26 mouse cellular contexts compared by ENCODE assay signal in genomic region chr12:84727434-84727833, GRCm38 (mm10). TPM values are rescaled to one million over a fixed set of nuclear protein-coding genes. Genes with fewer than 3 reads are reported as not detected.
DNase-seq lines count a peak whose midpoint lies in the region; ATAC-seq lines count a peak whose summit lies in the region.
"Had no signal": no experiment of that assay in that cellular context is flagged by ENCODE, and none has a peak within 500 bp of the region (broad histone marks: within the 10 kb centered on the region; RNA-seq: fewer than 3 reads in every experiment).

No protein-coding gene starts in this region.

- H3K4me2 ChIP-seq in kidney, embryonic 14.5 days (replicated peaks; ENCODE audit: low read depth, low read length) = no peak overlapping the region
- no peak overlapping the region for H3K4me2 ChIP-seq in kidney, embryonic 16.5 days (replicated peaks; ENCODE audit: low read depth, low read length)
- H3K4me2 ChIP-seq: embryonic facial prominence, embryonic 12.5 days; embryonic facial prominence, embryonic 15.5 days; forebrain, embryonic 12.5 days had no signal

- DNase-seq in heart, adult 11 months = peak; percentile 37
- no peak for DNase-seq in heart, adult 18-20 months
- no peak for DNase-seq in kidney, postnatal 4 days
- no peak for DNase-seq in kidney, postnatal 36 days
- DNase-seq: adrenal gland, adult 2 months; adrenal gland, postnatal 10 days; adrenal gland, postnatal 25 days; cerebellum, adult 11 months; cerebellum, adult 18-20 months; cerebellum, adult 8-10 months; cerebellum, adult 9-11 months; cerebellum, postnatal 14 days; cerebellum, postnatal 36 days; embryo, embryonic 11 days had no signal

- 18% methylated on average over 5 of the region's 5 CpGs for WGBS in kidney, embryonic 14.5 days
- 19% methylated on average over 5 of the region's 5 CpGs for WGBS in kidney, embryonic 16.5 days

- peaks cover 8% of the 10 kb centered on the region; the same call in 1 of the 2 replicates for H3K4me1 ChIP-seq in kidney, embryonic 14.5 days (ENCODE audit: control insufficient read depth, insufficient read depth, low read length)
- H3K4me1 ChIP-seq in kidney, embryonic 16.5 days (ENCODE audit: insufficient read depth, low read length) = peaks cover 16% of the 10 kb centered on the region
- H3K4me1 ChIP-seq: embryonic facial prominence, embryonic 12.5 days; embryonic facial prominence, embryonic 15.5 days; forebrain, embryonic 12.5 days had no signal

- peak; percentile 78 for ATAC-seq in kidney, embryonic 14.5 days (ENCODE audit: low FRiP score, low TSS enrichment)
- ATAC-seq in kidney, embryonic 16.5 days (ENCODE audit: low FRiP score, low TSS enrichment) = peak; percentile 81
- ATAC-seq: forebrain, embryonic 14.5 days; forebrain, embryonic 16.5 days had no signal

- no peaks in the 10 kb centered on the region for H3K9me3 ChIP-seq in kidney, embryonic 14.5 days (ENCODE audit: control insufficient read depth, low read length)
- H3K9me3 ChIP-seq in kidney, embryonic 16.5 days (ENCODE audit: low read length) = no peaks in the 10 kb centered on the region
- H3K9me3 ChIP-seq: embryonic facial prominence, embryonic 12.5 days; embryonic facial prominence, embryonic 15.5 days; forebrain, embryonic 10.5 days; forebrain, embryonic 12.5 days had no signal

- H3K27ac ChIP-seq in kidney, embryonic 14.5 days (ENCODE audit: low read depth, low read length) = peak overlapping the region; percentile 14; the same call in 1 of the 2 replicates
- no peak overlapping the region for H3K27ac ChIP-seq in kidney, embryonic 16.5 days (ENCODE audit: low read length)
- H3K27ac ChIP-seq: embryonic facial prominence, embryonic 12.5 days; embryonic facial prominence, embryonic 15.5 days; forebrain, embryonic 10.5 days; forebrain, embryonic 12.5 days had no signal

- no peaks in the 10 kb centered on the region for H3K36me3 ChIP-seq in kidney, embryonic 14.5 days (ENCODE audit: control insufficient read depth, insufficient read depth, low read length)
- no peaks in the 10 kb centered on the region for H3K36me3 ChIP-seq in kidney, embryonic 16.5 days (ENCODE audit: insufficient read depth, low read length)
- H3K36me3 ChIP-seq: embryonic facial prominence, embryonic 12.5 days; embryonic facial prominence, embryonic 15.5 days; forebrain, embryonic 10.5 days; forebrain, embryonic 12.5 days had no signal

- H3K27me3 ChIP-seq in kidney, embryonic 14.5 days (ENCODE audit: control insufficient read depth, insufficient read depth, low read length) = peaks cover 9% of the 10 kb centered on the region
- peaks cover 10% of the 10 kb centered on the region; the same call in 1 of the 2 replicates for H3K27me3 ChIP-seq in kidney, embryonic 16.5 days (ENCODE audit: insufficient read depth, low read length)
- H3K27me3 ChIP-seq: embryonic facial prominence, embryonic 12.5 days; embryonic facial prominence, embryonic 15.5 days; forebrain, embryonic 12.5 days had no signal

- no peak overlapping the region for H3K9ac ChIP-seq in kidney, embryonic 14.5 days (ENCODE audit: low read depth, low read length)
- no peak overlapping the region for H3K9ac ChIP-seq in kidney, embryonic 16.5 days (replicated peaks; ENCODE audit: low read length)
- H3K9ac ChIP-seq: embryonic facial prominence, embryonic 12.5 days; embryonic facial prominence, embryonic 15.5 days; forebrain, embryonic 12.5 days had no signal

- no peak overlapping the region for H3K4me3 ChIP-seq in kidney, embryonic 14.5 days (ENCODE audit: low read length)
- H3K4me3 ChIP-seq in kidney, embryonic 16.5 days (ENCODE audit: low read length) = no peak overlapping the region
- H3K4me3 ChIP-seq: embryonic facial prominence, embryonic 12.5 days; embryonic facial prominence, embryonic 15.5 days; erythroblast, embryonic 14.5 days; forebrain, embryonic 10.5 days; forebrain, embryonic 12.5 days had no signal

RNA-seq across cellular contexts. Expression of gene Syndig1l, which starts 28.8 kb away (rescaled TPM):
- total RNA-seq in heart, adult 18-20 months (2021) = under 1 TPM in 1 of 2 experiments, not detected in 1; 0.23 TPM
- polyA plus RNA-seq in kidney, embryonic 14.5 days (2014; fragmentation: Nextera tagmentation; extraction: Ambion mirVana) = not detected in 2 replicates
- 0.06 and 0.09 TPM in 2 replicates for polyA plus RNA-seq in kidney, embryonic 16.5 days (2015; fragmentation: Nextera tagmentation; extraction: Ambion mirVana)
- total RNA-seq: adrenal gland, adult 2 months; adrenal gland, postnatal 25 days; common myeloid progenitor, adult 5-6 weeks; MEL had no signal
- polyA plus RNA-seq: adrenal gland, adult 2 months; C2C12 had no signal

RNA-seq across cellular contexts. Expression of gene Npc2, which starts 45.5 kb away (rescaled TPM):
- 10 to 100 TPM; 29.6 to 35.3 TPM for total RNA-seq in heart, adult 18-20 months (2021)
- 50.2 and 59.0 TPM in 2 replicates for polyA plus RNA-seq in kidney, embryonic 14.5 days (2014; fragmentation: Nextera tagmentation; extraction: Ambion mirVana)
- 65.4 and 69.8 TPM in 2 replicates for polyA plus RNA-seq in kidney, embryonic 16.5 days (2015; fragmentation: Nextera tagmentation; extraction: Ambion mirVana)

RNA-seq across cellular contexts. Expression of gene Isca2, which starts 45.6 kb away (rescaled TPM):
- 10 to 100 TPM; 88.4 to 92.6 TPM for total RNA-seq in heart, adult 18-20 months (2021)
- polyA plus RNA-seq in kidney, embryonic 14.5 days (2014; fragmentation: Nextera tagmentation; extraction: Ambion mirVana) = 138 and 170 TPM in 2 replicates
- 148 and 150 TPM in 2 replicates for polyA plus RNA-seq in kidney, embryonic 16.5 days (2015; fragmentation: Nextera tagmentation; extraction: Ambion mirVana)
